Mouse (Mus musculus): ENCODE results near the gene Wfikkn2.
"Not testable (repeated sequence)": the region's sequence is repeated elsewhere in the genome, so short reads cannot be mapped to it uniquely, and the experiment has no call there.

Wfikkn2 gene

DNA sequence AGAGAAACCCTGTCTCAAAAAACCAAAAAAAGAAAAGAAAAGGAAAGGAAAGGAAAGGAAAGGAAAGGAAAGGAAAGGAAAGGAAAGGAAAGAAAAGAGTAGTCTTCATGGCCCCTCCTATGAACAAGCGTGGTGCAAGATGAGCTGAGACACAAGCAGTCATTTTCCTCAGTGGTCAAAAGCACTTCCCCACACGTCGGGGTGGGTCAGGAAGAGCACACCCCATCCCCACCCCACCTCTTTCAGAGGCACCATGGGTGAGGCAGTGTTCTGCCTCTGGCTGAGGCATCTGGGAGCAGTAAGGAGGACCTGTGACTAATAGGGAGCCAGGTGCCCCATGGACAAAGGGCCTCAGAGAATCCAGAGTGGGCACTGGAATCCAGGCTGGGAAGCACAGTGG lies 20.4 kb upstream of the Wfikkn2 start:
- in situ Hi-C loops (cut with MboI; ENCODE audit: unreplicated experiment in 2 of 2), result not testable (repeated sequence)

DNA sequence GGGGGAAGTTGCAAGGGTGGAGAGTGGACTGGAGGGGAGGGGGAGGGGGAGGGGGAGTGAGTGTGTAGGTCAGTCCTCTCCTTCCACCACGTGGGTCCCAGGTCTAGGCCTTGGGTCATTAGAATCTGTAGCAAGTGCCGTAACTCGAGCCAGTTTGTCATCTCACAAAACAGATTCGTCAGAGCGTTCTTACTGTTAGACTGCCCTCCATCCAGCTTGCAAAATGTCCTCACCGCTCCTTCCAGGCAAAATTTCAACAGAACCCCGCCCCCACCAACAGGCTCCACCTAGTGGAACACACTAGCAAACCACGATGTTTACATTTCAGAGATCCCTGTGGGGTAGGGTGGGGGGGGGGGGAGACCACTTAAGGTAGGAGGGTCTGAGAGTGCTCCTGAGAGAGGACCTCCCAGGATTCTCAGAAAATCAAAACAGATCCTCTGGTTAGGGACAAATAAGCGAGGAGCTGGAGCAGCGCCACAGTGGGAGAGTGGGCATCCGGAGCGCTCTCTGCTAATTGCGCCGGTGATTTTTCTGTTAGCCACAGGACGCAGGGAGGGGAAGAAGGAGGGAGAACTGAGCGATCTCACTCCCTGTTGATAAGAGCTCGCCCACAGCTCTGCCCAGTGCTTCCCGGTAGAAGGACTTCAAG lies 19.5 kb upstream of the Wfikkn2 start:
- in situ Hi-C loops (cut with MboI; ENCODE audit: unreplicated experiment in 2 of 2), result no loop called here

DNA sequence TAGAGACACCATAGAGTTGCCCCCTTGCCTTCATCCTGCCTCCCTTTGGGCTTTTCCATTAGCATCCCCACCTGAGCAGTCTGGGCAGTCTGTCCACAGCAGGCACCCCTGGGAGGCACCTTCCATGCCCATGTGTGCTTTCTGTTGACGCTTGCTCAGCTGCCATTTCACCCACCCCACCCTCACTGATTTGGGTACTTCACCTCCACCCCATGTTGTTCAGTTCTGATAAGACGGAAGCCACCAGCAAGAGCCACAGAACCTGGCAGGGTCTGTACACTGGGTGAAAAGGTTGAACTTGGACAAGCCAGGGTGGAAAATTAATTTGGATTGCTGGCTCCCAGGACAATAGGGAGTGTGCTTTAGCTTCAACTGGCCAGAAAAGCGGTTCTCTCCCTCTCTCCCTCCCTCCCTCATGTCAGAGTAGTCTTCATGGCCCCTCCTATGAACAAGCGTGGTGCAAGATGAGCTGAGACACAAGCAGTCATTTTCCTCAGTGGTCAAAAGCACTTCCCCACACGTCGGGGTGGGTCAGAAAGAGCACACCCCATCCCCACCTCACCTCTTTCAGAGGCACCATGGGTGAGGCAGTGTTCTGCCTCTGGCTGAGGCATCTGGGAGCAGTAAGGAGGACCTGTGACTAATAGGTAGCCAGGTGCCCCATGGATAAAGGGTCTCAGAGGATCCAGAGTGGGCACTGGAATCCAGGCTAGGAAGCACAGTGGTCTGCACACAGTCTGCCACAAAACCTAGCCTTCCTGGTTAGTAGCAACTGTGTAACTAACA lies 16.0 kb upstream of the Wfikkn2 start:
- in situ Hi-C loops (cut with MboI; ENCODE audit: unreplicated experiment in 2 of 2), result no loop called here

DNA sequence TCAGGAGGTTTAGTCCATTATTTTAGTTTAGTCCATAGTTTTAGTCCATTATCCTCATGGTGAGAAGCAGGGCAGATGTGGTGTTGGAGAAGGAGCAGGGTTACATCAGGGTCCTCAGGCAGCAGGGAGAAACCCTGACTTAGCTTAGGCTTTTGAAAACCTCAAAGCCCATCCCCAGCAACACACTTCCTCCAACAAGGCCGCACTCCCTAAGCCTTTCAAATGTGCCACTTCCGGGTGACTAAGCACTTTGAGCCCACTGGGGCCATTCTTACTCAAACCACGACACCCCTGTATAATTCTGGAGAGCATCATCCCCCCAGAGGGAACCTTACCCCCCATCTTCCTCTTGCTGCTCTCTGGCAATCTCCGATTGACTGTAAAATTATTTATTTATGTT lies 14.0 kb upstream of the Wfikkn2 start:
- in situ Hi-C loops (cut with MboI; ENCODE audit: unreplicated experiment in 2 of 2), result no loop called here

DNA sequence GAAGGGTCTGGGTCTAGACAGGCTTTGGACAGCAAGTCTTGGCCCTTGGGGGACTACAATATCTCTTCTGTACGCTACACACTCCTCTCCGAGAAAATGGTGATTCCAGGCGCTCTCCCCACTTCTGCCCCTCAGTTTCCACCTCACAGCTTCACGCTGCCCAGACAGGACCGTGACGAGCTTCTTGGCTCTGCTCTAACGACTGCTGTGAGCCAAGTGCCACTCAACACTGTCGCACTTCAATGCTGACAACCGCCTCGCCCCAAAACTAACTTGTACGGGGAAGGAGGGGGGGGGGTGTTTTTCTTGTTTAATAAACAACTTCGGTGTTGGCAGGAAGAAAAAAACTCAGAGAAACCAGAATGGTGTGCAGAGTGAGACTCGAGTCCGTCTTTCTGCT lies 12.2 kb upstream of the Wfikkn2 start:
- in situ Hi-C loops (cut with MboI; ENCODE audit: unreplicated experiment in 2 of 2), result no loop called here

DNA sequence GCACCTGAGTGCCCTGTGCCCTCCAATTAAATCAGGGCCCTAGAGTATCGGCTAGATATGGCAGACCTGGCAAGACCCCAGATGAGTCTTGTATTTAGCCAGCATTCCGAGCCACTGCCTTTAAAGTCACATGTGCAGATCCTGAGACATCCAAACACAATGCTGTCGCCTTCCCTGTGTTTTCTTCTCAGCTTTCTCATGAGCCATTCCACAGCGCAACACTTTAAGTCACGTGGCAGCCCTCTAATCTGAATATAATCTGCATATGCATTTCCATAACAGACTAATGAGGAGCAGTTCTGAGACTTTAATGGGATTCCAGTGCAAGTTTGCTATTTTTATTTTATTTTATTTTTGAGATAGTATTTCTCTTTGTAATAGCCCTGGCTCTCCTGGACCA lies 9.9 kb upstream of the Wfikkn2 start:
- in situ Hi-C loops (cut with MboI; ENCODE audit: unreplicated experiment in 2 of 2), result no loop called here

DNA sequence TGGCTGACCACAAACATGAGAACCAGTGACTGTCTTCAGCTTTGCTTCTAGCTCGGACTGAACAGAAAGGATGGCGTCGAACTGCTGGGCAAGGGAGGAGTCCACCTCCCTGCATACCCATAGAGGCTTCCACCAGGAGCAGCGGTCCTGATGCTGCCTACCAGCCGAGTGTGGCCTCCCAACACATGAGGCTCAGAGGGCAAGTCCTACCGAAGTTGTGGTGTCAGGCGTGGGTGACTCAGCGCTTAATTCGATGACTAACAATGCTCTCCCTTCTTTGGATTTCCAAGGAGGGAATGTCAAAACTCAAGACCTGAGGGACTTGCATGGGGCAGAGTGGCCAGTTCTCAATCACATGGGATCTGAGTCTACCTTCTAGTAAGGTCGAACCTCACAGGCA lies 7.9 kb upstream of the Wfikkn2 start:
- in situ Hi-C loops (cut with MboI; ENCODE audit: unreplicated experiment in 2 of 2), result no loop called here

DNA sequence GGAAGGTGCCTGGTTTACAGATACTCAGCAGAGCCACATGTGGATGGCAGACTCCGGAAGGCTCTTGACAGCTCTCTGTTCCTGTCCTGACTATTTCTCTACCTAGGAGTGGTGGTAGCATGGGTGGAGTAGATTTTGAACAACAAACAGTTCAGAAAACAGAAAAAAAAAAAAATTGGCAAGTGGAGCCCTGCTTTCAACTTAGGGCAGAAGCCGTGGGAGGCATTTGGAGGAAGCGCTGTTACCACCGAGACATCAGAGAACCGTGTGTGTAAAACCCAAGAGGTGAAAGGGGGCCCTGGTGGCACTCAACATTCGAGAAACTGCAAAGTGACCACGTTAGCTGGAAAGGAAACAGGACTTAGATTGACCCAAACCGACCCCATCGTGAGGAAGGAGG lies 7.4 kb upstream of the Wfikkn2 start:
- in situ Hi-C loops (cut with MboI; ENCODE audit: unreplicated experiment in 2 of 2), result no loop called here

DNA sequence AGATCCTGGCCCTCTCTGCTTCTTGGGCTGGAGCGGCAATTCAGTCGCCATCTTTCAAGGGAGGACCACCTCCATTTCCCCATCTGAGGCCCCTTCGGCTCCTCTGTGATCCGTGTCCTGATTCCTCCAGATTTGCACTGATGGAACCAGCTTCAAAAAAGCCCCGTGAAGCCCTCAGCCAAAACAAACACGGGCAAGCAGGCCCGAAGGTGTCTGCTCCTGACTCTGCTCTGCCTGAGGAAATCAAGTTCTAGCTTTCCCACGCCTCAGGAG lies 920 bp upstream of the Wfikkn2 start:
- in situ Hi-C loops (cut with MboI; ENCODE audit: unreplicated experiment in 2 of 2), result loop anchor here in 1 of 2 experiments (25.0 kb wide), 1 partner anchor 166 kb away; no protein-coding TSS in a partner anchor

DNA sequence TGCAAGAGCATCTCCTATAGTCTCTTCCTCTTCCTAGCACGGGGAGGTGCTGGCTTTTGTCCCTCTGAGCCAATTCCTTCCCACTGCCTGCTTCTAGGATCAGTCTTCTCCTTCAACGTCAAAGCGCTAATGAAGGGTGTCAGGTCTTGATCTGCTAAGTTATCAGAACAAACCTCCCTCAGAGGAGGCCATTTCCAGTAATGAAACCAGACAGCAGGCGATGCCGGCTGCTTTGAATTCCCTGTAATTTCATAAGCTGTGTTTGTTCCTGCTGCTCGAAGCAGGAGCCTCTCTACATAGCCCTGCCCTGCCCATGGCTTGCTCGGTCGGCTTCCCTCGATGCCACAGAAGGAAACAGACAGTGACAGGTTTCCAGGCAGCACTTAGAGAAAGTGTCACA lies 1.4 kb downstream of the Wfikkn2 start:
- in situ Hi-C loops (cut with MboI; ENCODE audit: unreplicated experiment in 2 of 2), result loop anchor here in 1 of 2 experiments (25.0 kb wide), 1 partner anchor 168 kb away; no protein-coding TSS in a partner anchor

DNA sequence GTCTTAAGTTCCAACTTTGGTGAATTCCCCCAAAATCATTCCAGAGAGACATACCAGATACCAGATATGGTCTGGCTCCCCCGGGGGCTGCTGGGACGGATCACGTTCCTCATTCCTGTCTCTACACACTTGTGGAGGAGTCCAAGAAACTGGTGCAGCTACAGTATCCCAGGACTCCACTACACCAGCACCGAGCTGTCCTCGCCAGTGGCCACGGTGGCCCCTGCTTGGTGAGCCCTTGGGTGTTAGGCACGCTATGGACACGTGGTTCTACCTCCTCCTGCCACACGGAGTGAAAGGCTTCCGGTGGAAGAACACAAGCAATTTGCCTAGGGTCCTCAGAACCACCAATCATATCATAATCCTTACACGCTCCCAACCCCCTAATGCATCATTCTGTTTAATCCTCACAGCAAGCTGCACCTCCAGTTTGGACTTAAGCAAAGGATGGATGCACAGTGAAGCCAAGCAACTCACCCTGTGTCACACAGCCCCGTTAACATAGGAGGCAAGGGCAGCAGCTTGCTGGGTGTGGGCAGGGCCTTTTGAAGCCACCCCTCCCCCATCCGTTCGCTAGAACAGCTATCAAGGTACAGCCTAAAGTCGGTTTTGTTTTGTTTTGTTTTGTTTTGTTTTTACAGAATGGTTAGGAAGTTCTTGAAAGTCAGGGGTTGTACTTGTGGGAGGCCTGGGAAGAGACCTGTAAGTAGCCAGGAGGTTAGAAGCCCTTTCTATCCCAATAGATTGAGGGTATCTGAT lies 2.2 kb downstream of the Wfikkn2 start:
- in situ Hi-C loops (cut with MboI; ENCODE audit: unreplicated experiment in 2 of 2), result loop anchor here in 1 of 2 experiments (25.0 kb wide), 1 partner anchor 169 kb away; no protein-coding TSS in a partner anchor

DNA sequence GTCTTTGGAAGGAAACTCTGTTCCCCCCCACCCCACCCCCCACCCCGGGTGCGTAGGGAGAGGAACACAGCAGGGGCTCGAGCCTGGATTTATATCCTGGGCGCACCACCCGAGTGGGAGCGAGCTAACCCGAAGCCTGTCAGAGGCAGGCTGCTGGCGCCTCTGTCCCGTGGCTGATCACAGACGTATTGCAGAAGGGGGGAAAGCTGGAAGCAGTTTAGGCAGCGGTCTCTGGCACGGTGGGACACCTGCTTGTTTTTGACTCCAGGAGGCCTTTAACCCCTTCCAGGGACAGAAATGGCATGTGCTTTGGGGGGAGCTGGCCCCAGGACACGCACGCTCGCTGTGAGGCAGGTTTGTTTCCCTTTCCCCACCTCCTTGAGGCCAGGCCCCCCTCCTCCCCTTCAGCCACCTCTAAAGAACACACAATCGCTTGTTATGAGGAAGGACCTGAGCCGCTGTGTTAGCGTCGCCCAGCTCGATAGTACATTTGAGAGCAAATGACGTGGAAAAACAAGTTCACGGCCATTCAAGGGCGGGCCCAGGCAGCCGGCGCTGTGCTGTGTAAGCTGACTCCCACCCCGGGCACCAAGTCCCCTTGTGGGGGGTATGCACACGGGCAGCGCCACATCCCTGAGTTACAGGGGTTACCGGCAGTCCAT lies 2.9 kb downstream of the Wfikkn2 start:
- in situ Hi-C loops (cut with MboI; ENCODE audit: unreplicated experiment in 2 of 2), result loop anchor here in 1 of 2 experiments (25.0 kb wide), 1 partner anchor 169 kb away; no protein-coding TSS in a partner anchor

DNA sequence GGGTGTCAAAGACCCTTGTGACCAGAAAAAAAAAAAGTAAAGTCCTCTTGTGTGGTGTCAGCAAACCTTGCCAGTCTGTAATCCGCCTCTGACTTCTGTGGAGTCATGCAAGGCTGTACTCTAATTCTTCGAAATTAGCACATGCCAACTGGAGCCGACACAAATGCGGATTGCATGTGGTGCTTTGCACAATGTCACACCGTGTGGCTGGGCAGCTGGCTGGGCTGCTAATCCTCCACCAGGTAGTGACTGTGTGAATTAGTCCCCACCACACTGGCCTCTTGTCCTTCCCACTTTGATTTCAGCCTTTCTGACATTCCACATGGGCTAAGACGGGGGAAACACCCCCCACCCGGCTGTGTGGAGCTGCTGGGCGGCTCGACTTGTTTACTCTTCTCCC lies 6.1 kb downstream of the Wfikkn2 start:
- in situ Hi-C loops (cut with MboI; ENCODE audit: unreplicated experiment in 2 of 2), result loop anchor here (5.0 to 25.0 kb wide), 5 partner anchors 33 to 253 kb away; no protein-coding TSS in a partner anchor

DNA sequence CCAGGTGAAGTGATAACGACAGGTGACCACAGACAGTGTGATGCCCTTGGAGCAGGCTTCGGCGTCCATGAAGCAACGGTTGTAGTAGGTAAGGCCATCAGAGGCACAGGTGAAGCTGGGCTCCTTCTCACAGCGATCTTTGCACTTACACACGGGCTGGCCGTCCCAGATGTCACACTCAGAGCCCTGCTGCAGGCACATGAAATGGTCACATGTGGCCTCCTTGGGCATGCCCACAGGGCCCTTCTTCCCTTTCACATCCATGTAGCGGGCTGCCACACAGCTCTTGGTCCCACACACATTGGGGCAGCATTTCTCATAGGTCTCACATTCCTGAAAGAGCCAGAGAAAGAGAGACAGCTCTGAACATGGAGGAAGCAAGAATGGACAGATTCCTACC lies 7.0 kb downstream of the Wfikkn2 start:
- in situ Hi-C loops (cut with MboI; ENCODE audit: unreplicated experiment in 2 of 2), result loop anchor here (5.0 to 25.0 kb wide), 5 partner anchors 34 to 254 kb away; no protein-coding TSS in a partner anchor

DNA sequence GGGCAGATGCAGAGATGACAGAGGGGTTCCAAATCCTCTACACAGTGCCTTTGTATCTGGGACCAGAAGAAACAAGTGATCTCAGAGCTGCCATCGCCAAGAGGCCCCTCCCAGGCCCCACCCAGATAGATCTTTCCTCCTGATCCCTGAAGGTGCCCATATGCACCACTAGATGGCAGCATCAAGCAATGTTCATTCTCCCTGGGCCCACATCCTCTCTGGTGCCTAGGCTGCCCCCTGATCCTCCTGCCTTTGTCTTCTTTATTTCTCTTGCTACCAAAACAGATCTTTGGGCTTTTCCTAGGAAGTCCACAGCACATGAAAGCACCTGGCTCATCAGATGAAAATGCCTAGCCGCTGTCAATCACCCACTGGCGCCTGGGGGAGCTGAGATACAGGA lies 9.7 kb downstream of the Wfikkn2 start:
- in situ Hi-C loops (cut with MboI; ENCODE audit: unreplicated experiment in 2 of 2), result loop anchor here (5.0 to 25.0 kb wide), 5 partner anchors 36 to 256 kb away; no protein-coding TSS in a partner anchor

DNA sequence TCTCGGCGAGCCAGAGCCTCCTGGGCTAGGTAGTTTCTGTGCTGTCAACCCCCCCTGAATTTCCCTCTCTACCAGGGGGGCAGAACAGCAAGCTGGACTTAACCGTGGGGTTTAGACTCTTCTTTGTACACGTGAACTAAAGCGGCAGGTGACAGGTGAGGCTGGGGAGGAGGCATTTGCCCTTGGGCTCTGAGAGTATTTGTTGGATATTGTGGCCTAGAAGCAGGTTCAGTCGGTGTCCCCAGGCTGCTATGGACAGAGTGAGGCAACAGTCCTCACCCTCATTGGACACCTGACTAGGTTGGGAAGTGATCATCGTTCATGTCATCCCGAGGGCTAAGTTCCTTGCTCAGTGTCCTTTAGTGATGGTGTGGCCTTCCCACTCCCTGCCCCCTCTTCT lies 10.9 kb downstream of the Wfikkn2 start:
- in situ Hi-C loops (cut with MboI; ENCODE audit: unreplicated experiment in 2 of 2), result loop anchor here (5.0 to 25.0 kb wide), 5 partner anchors 37 to 257 kb away; no protein-coding TSS in a partner anchor

DNA sequence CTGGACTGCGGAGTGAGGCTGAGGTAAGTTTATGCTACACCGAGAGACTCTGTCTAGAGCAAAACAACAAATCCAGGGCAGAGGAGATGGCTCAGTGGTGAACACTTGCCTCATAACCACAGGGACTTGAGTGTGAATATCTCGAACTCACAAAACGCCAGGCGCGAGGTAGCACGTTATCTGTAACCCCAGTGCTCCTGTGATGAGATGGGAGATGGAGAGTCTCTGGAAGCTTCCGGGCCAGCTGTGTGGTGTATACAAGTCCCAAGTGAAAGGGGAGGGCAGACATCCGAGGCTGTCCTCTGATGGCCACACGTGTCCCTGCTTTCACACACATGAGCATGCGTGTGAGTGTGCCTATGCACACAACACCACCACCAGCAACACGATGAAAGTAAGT lies 11.4 kb downstream of the Wfikkn2 start:
- in situ Hi-C loops (cut with MboI; ENCODE audit: unreplicated experiment in 2 of 2), result loop anchor here in 1 of 2 experiments (25.0 kb wide), 1 partner anchor 178 kb away; no protein-coding TSS in a partner anchor

DNA sequence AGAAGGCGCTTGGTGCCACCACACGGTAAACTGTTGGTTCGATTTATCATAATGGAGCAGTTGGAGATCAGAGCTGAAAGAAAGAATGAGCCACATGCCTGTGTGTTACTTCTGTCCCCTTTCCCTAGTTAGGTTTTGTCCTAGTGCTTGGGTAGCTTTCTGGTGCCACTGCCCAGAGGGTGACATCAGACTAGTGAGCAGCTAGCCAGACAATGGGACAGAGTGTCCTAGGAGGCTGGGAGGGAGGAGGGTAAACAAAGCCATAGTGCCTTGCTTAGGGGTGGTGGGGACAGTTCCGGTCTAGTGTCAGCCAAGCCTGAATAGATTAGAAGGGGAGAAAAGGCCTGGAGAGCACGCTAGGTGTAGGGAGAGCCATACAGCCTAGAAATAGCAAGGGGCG lies 12.4 kb downstream of the Wfikkn2 start:
- in situ Hi-C loops (cut with MboI; ENCODE audit: unreplicated experiment in 2 of 2), result loop anchor here in 1 of 2 experiments (25.0 kb wide), 1 partner anchor 179 kb away; no protein-coding TSS in a partner anchor

DNA sequence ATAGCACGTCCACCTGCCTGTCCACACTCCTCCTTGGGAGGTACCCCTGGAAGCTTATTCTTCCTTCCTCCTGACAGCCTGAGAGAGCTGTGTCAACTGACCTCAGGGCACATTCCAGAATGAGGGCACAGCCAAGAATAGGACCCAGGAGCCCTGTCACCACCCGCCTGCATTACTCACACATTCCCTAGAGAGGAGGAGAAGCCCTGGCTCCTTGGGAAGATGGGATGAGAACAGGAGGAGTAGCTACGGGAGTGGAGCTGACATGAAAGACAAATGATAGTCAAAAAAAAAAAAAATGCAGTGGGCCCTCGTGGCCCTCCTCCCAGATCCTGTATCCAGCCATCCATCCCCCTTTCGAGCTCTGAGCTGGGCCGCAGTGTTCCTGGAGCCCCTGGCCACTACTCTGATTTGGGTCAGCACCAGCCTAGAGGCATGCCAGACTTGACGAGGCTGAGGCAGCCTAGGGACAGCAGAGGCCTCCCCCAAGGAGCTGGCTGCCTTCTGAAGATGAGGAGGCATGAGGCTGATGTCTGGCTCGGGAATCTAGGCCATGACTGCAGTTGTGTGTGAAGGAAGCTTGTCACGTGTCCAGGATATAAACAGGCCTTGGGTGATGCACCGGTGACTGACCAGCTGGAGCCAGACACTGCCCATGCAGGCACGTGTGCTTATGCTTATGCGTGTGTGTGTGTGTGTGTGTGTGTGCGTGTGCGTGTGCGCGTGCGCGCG lies 13.8 kb downstream of the Wfikkn2 start:
- in situ Hi-C loops (cut with MboI; ENCODE audit: unreplicated experiment in 2 of 2), result loop anchor here in 1 of 2 experiments (25.0 kb wide), 1 partner anchor 180 kb away; no protein-coding TSS in a partner anchor

DNA sequence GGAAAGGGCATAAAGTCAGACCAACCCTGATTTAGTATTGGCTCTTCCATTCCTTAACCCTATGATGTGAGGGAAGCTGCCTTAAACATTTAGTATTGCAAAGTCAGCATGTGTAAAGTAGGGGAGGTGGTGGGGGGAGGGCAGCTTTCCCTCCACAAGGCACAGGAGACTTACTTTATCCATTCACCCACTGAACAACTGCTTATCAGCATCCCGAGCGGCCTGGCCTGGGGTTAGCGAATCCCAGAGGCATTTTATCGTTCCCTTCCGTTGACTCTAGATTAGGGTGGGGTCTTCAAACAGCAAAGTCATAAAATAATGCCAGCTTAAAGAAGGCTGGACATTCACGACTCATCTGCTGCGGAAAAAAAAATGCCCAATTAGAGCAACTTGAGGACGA lies 15.6 kb downstream of the Wfikkn2 start:
- in situ Hi-C loops (cut with MboI; ENCODE audit: unreplicated experiment in 2 of 2), result loop anchor here in 1 of 2 experiments (25.0 kb wide), 1 partner anchor 182 kb away; no protein-coding TSS in a partner anchor
